Mouse (Mus musculus) hindbrain, embryonic 16.5 days (tissue): ENCODE data around the gene Klf11. TPM values are rescaled to one million over a fixed set of nuclear protein-coding genes. Genes with fewer than 3 reads are reported as not detected.

Experiments used
- ATAC-seq: fragments of 200-750 bp; cut with Nextera tagmentation; 2 replicates; pipeline ENCODE4 v1.8.0; 2017; ENCODE audit warnings: moderate TSS enrichment, moderate library complexity
- H3K27ac ChIP-seq: fragments of 300-500 bp; sonication (generic); 2 replicates; pipeline ENCODE4 v1.5.1; 2014; ENCODE audit warnings: low read depth, mild to moderate bottlenecking, control low read depth, low read length, moderate library complexity
- H3K27me3 ChIP-seq: fragments of 300-500 bp; sonication (generic); replicated peaks from 2 replicates; pipeline ENCODE4 v1.6.1; 2014; ENCODE audit warnings: low read length; ENCODE audit not compliant: control insufficient read depth, insufficient read depth
- H3K36me3 ChIP-seq: fragments of 300-500 bp; sonication (generic); 2 replicates; pipeline ENCODE4 v1.6.1; 2014; ENCODE audit warnings: mild to moderate bottlenecking, low read length, moderate library complexity, mixed read lengths; ENCODE audit not compliant: control insufficient read depth, insufficient read depth
- H3K4me1 ChIP-seq: fragments of 300-500 bp; sonication (generic); 2 replicates; pipeline ENCODE4 v1.6.1; 2014; ENCODE audit warnings: low read depth, low read length; ENCODE audit not compliant: control insufficient read depth, insufficient read depth
- H3K4me2 ChIP-seq: fragments of 300-500 bp; sonication (generic); 2 replicates; pipeline ENCODE4 v1.6.1; 2014; ENCODE audit warnings: mild to moderate bottlenecking, low read length, control low read depth, moderate library complexity
- H3K4me3 ChIP-seq: fragments of 300-500 bp; sonication (generic); 2 replicates; pipeline ENCODE4 v1.5.1; 2014; ENCODE audit warnings: mild to moderate bottlenecking, low read length, control low read depth, moderate library complexity
- H3K9ac ChIP-seq: fragments of 300-500 bp; sonication (generic); 2 replicates; pipeline ENCODE4 v1.6.1; 2014; ENCODE audit warnings: low read depth, mild to moderate bottlenecking, control low read depth, low read length, moderate library complexity
- H3K9me3 ChIP-seq: fragments of 300-500 bp; sonication (generic); 2 replicates; pipeline ENCODE4 v1.6.1; 2014; ENCODE audit warnings: mild to moderate bottlenecking, low read length, moderate library complexity; ENCODE audit not compliant: control insufficient read depth
- WGBS: fragments of 180-500 bp; shearing (Covaris S2); extraction: QIAGEN DNeasy Blood & Tissue Kit; methylation state at CpG from one replicate; pipeline ENCODE4 v1.1.7; 2014; 5-methylcytosine and 5-hydroxymethylcytosine counted together
- polyA plus RNA-seq: library from polyadenylated mRNA; unstranded; fragments of >200 nt; fragmentation: Nextera tagmentation; extraction: Ambion mirVana; gene quantifications from 2 replicates; pipeline ENCODE4 v1.2.1, GENCODE M21; 2015

Gene Klf11
- polyA plus RNA-seq, 1 experiment from 2014 or later, result 14.9 TPM

DNA sequence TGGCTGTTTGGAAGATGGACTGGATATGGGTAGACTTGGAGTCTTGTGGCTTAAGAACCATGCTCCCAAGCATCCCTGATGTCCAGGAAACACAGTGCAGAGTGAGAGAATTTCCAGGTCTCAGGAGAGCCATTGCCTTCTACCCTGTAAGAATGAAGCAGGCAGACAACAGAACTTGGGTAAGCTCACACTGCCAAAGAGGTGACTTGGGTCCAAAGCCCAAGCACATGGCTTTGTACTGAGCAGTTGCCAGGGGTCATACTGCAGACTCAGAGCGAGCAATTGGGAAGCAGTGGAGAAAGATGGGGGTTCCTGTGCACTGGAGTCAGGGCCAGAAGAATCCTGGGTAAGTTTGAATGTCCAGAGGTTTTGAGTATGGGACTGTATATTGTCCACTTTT is 3.0 kb upstream of the Klf11 start:
- H3K4me2 ChIP-seq, result no peak overlapping the region
- H3K4me1 ChIP-seq, result peaks cover 17% of the 10 kb centered on the region
- no peak overlapping the region for H3K4me3 ChIP-seq
- H3K27me3 ChIP-seq, result no peaks in the 10 kb centered on the region
- H3K36me3 ChIP-seq, result no peaks in the 10 kb centered on the region
- H3K9me3 ChIP-seq, result no peaks in the 10 kb centered on the region
- no peak overlapping the region for H3K9ac ChIP-seq
- WGBS, result 70% methylated on average over 1 of the region's 1 CpGs
- no peak for ATAC-seq
- H3K27ac ChIP-seq, result no peak overlapping the region

GRCm38 (mm10) chr12:24650415-24651062 is 535 bp upstream of the Klf11 start:
- peak; percentile 14; the same call in 1 of the 2 replicates for ATAC-seq
- Histone ChIP-seq H3K4me2 (peak overlapping the region; percentile 72), H3K9ac (peak overlapping the region; percentile 95), H3K4me3 (peak overlapping the region; percentile 92), H3K9me3 (no peaks in the 10 kb centered on the region), H3K4me1 (peaks cover 20% of the 10 kb centered on the region), H3K36me3 (peaks cover 9% of the 10 kb centered on the region), H3K27me3 (no peaks in the 10 kb centered on the region), H3K27ac (peak overlapping the region; percentile 93)
- WGBS, result 3% methylated on average over 22 of the region's 22 CpGs

- no peaks in the 10 kb centered on the region for H3K9me3 ChIP-seq
- H3K4me1 ChIP-seq, result peaks cover 29% of the 10 kb centered on the region
- peak; percentile 77 for ATAC-seq
- no peaks in the 10 kb centered on the region for H3K27me3 ChIP-seq
- H3K9ac ChIP-seq, result peak overlapping the region; percentile 95
- peaks cover 12% of the 10 kb centered on the region for H3K36me3 ChIP-seq
- peak overlapping the region; percentile 93 for H3K27ac ChIP-seq
- peak overlapping the region; percentile 72 for H3K4me2 ChIP-seq
- WGBS, result 2% methylated on average over 36 of the region's 36 CpGs
- H3K4me3 ChIP-seq, result peak overlapping the region; percentile 92
Measured at GRCm38 (mm10) chr12:24651642-24652342, 718 bp downstream of the Klf11 start.

GRCm38 (mm10) chr12:24654065-24654862 is 3.2 kb downstream of the Klf11 start:
- peaks cover 32% of the 10 kb centered on the region for H3K4me1 ChIP-seq
- 82% methylated on average over 16 of the region's 16 CpGs for WGBS

GRCm38 (mm10) chr12:24656436-24656835 is 5.4 kb downstream of the Klf11 start:
- Histone ChIP-seq H3K27me3 (no peaks in the 10 kb centered on the region), H3K4me1 (peaks cover 26% of the 10 kb centered on the region), H3K27ac (no peak overlapping the region), H3K9ac (no peak overlapping the region), H3K4me3 (no peak overlapping the region), H3K36me3 (peaks cover 14% of the 10 kb centered on the region), H3K9me3 (no peaks in the 10 kb centered on the region), H3K4me2 (peak overlapping the region; percentile 33)
- 67% methylated on average over 3 of the region's 3 CpGs for WGBS
- no peak for ATAC-seq

More at GRCm38 (mm10) chr12:24654065-24654862, 3.2 kb downstream of the Klf11 start:
- no peak for ATAC-seq
- H3K4me2 ChIP-seq, result no peak overlapping the region
- no peak overlapping the region for H3K9ac ChIP-seq
- H3K27me3 ChIP-seq, result no peaks in the 10 kb centered on the region
- no peak overlapping the region for H3K4me3 ChIP-seq
- no peaks in the 10 kb centered on the region for H3K9me3 ChIP-seq
- peaks cover 12% of the 10 kb centered on the region for H3K36me3 ChIP-seq
- H3K27ac ChIP-seq, result no peak overlapping the region

DNA sequence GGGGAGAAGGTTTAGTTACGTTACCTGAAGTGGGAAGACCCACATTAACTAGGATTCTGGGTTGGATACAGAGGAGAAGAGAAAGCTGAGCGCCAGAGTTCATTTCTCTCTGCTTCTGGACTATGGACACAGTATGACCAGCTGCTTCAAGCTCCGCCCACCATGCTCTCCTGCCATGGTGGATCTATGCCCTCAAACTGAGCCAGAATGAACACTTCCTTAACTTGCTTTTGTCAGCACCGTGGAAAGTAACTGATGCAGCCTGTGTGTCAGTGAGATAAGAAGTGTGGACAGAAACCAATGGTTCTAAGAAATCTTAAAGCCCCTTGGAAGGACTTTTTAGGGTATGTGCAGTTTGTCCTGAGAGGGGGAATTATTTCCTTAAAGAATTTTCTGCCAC is 7.9 kb downstream of the Klf11 start:
- no peak overlapping the region for H3K4me2 ChIP-seq
- no peak for ATAC-seq

DNA sequence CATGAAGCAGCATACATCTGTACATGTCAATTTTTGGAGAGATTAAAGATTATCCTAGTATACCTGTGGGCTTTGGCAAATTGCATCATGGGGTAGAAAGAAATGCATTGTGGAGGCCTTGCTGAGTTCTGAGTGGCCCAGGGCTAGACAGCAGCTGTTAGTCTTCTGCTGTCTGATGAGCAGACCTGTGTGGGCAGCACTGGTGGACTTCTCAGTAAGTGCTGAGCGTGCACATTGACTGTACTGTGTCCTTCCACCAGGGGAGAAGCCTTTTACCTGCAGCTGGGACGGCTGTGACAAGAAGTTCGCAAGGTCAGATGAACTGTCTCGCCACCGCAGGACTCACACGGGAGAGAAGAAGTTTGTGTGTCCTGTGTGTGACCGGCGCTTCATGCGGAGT is 8.8 kb downstream of the Klf11 start:
- WGBS, result 89% methylated on average over 9 of the region's 9 CpGs

More for the DNA sequence above, 7.9 kb downstream of the Klf11 start:
- peaks cover 15% of the 10 kb centered on the region for H3K4me1 ChIP-seq
- no peak overlapping the region for H3K27ac ChIP-seq
- WGBS, result 92% methylated on average over 4 of the region's 4 CpGs
- H3K4me3 ChIP-seq, result no peak overlapping the region
- no peaks in the 10 kb centered on the region for H3K9me3 ChIP-seq
- H3K27me3 ChIP-seq, result no peaks in the 10 kb centered on the region
- H3K9ac ChIP-seq, result no peak overlapping the region
- H3K36me3 ChIP-seq, result peaks cover 14% of the 10 kb centered on the region

DNA sequence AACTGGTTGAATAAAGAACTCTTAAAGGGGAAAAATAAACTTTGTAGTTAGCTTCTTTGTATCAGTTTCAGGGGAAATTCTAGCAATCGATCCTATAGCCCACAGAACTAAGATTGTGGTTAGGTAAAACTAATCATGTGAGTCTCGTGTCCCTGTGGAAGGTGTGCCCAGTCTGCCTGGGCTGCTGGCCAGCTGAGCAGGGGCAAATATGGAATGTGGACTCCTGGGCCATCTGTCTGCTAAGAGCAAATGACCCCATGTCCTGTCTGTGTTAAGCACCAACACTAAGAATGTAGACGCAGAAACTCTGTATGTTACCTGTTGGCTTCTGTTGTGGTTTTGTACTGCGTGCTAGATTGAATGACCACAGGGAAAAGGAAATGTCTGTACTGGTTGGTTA is 10.0 kb downstream of the Klf11 start:
- H3K4me2 ChIP-seq, result no peak overlapping the region
- no peaks in the 10 kb centered on the region for H3K9me3 ChIP-seq
- peaks cover 10% of the 10 kb centered on the region for H3K4me1 ChIP-seq
- no peaks in the 10 kb centered on the region for H3K27me3 ChIP-seq
- H3K36me3 ChIP-seq, result peaks cover 3% of the 10 kb centered on the region; the same call in 1 of the 2 replicates
- 89% methylated on average over 4 of the region's 4 CpGs for WGBS
- no peak for ATAC-seq
- H3K4me3 ChIP-seq, result no peak overlapping the region
- H3K9ac ChIP-seq, result no peak overlapping the region
- H3K27ac ChIP-seq, result no peak overlapping the region

More for the DNA sequence above, 8.8 kb downstream of the Klf11 start:
- H3K4me1 ChIP-seq, result peaks cover 15% of the 10 kb centered on the region
- H3K27ac ChIP-seq, result no peak overlapping the region
- H3K9ac ChIP-seq, result no peak overlapping the region
- no peak overlapping the region for H3K4me3 ChIP-seq
- no peak for ATAC-seq
- H3K4me2 ChIP-seq, result no peak overlapping the region
- no peaks in the 10 kb centered on the region for H3K27me3 ChIP-seq
- H3K36me3 ChIP-seq, result peaks cover 11% of the 10 kb centered on the region
- H3K9me3 ChIP-seq, result no peaks in the 10 kb centered on the region

DNA sequence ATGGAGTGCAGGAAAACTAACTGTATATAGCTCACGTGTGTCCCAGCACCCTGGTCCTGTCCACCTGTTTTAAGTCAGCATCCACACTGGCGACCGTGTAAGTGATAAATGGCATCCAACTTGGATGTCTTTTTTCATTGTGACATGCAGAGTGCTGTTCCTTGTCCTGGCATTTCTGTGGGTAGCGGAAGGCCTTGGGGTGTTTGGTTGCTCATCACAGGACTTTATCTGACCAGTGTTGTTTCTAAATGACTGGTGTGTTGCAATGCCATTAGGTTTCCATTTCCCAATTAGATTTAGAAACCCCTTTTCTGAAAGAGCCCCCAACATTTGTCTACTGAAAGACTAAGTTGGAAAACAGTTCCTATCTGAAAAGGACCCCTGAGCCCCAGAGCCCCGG is 11.1 kb downstream of the Klf11 start:
- no peak for ATAC-seq
- no peak overlapping the region for H3K27ac ChIP-seq
- H3K27me3 ChIP-seq, result no peaks in the 10 kb centered on the region
- H3K36me3 ChIP-seq, result peaks cover 2% of the 10 kb centered on the region; the same call in 1 of the 2 replicates
- no peak overlapping the region for H3K9ac ChIP-seq
- H3K4me1 ChIP-seq, result no peaks in the 10 kb centered on the region
- 89% methylated on average over 5 of the region's 5 CpGs for WGBS
- no peak overlapping the region for H3K4me3 ChIP-seq
- no peaks in the 10 kb centered on the region for H3K9me3 ChIP-seq
- no peak overlapping the region for H3K4me2 ChIP-seq
